Mouse (Mus musculus) adrenal gland, adult (tissue): Measurements from ENCODE around the gene Ctps.

Experiments
- DNase-seq, 2 experiments: peaks; one replicate each; pipeline ENCODE4 v3.0.0; 2022 to 2023; ENCODE audit warnings: low spot score in 1 of 2; ENCODE audit not compliant: inconsistent age in 2 of 2

The Ctps gene

GRCm38 (mm10) chr4:120571070-120571464, 991 bp upstream of the Ctps start:
- no peak for DNase-seq

GRCm38 (mm10) chr4:120570438-120571069, 478 bp upstream of the Ctps start:
- no peak for DNase-seq

DNA sequence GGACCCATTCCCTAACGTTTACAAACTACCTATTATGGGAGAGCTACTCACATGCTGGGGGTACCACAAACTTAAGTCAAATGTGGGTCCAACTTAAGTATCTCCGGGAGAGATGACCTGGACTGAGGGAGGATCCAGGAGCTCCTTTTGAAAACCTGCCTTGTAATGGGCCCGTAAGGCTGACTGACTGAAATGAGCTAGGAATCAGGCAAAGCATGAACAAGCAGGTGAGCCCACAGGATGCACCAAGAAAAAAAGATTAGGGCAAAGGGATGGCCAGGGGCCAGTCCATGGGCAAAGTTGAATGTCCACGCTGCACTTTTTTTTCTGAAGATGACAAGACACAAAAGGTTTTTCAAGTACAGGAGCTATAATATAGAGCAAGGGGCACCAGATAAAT, 1.1 kb downstream of the Ctps start:
- DNase-seq = peak; percentile 24 to 68

GRCm38 (mm10) chr4:120568005-120568404, 2.1 kb downstream of the Ctps start:
- peak; percentile 45 to 83 for DNase-seq

DNA sequence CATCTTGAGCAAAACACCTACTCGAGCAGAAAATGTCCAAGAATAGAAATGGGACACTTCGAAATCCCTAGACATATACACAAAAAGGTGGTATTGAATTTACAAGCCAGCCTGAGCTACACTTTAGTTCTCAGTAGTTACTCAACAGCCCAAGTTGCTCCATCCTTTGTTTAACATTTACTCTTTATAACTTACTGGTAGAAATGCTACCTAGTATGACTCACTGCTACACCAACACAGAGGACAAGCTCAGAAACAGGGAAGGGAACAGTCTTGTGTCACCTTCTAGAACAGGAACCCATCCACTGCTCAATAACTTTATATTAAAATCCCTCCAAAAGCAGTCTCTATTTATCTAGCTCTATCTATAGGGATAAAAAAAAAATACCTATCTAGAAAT, 4.3 kb downstream of the Ctps start:
- DNase-seq = no peak

DNA sequence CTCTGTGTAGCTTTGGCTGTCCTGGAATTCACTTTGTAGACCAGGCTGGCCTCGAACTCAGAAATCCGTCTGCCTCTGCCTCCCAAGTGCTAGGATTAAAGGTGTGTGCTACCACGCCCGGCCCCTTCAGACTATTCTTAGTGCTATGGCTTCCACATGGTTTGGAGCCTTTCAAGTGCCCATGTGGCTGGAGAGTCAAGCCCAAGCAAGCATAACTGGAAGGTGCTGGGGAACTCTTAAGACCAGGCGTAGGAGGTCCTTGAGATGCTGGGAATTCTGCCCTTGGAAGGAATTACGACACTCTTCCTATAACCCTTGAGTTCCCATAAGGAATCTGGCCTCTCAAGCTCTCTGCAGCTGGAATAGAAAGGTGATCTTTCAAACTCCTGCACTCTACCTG, 13.5 kb downstream of the Ctps start:
- no peak for DNase-seq

- DNase-seq = no peak
Measured at GRCm38 (mm10) chr4:120544896-120545295, 25.2 kb downstream of the Ctps start.

DNA sequence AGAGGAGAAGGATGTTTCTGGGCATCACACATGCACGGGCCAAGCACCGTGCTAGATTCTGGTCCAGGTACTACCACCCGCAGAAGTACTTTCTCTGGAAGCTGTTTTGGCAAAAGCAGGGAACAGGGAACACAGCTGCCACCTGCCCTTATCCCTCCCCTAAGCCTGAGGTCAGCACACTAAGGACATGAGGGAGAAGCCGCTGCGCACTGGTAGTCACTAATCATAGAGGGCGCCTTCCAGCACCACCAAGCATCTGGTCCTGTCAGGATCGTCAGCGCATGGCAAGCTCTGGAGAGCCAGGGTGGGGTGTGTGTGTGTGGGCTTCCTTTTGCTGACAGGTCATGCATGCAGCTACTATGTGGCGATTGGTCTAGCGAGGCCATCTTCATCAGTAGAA, 31.4 kb downstream of the Ctps start:
- DNase-seq = no peak

DNA sequence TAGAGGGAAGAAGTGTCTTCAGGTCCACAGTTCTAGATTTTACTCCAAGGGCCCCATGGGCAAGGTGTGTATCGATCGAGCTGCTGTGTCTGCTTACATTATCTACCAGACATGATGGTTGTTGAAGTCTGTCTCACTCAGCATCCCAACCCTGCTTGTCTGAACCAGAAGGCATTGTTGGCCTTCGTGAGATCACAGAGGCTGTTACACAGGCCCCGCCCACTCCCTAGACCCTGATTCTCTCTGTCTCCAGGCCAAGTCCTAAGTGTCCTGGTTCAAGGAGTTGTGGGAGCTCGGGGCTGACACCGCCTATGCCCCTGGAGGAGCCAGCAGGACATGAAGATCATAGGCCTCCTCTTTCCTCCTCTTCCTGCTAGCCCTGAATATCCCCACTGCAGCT, 38.1 kb downstream of the Ctps start, which contains the start of gene Slfnl1:
Gene Slfnl1, plus strand, starts transcription at position 246 of the 400 bp plus-strand sequence.
- no peak for DNase-seq

GRCm38 (mm10) chr4:120528171-120528570, 41.9 kb downstream of the Ctps start:
- DNase-seq = no peak

GRCm38 (mm10) chr4:120523092-120523491, 47.0 kb downstream of the Ctps start:
- no peak for DNase-seq

- DNase-seq = no peak
Measured at GRCm38 (mm10) chr4:120522351-120522750, 47.7 kb downstream of the Ctps start.

DNA sequence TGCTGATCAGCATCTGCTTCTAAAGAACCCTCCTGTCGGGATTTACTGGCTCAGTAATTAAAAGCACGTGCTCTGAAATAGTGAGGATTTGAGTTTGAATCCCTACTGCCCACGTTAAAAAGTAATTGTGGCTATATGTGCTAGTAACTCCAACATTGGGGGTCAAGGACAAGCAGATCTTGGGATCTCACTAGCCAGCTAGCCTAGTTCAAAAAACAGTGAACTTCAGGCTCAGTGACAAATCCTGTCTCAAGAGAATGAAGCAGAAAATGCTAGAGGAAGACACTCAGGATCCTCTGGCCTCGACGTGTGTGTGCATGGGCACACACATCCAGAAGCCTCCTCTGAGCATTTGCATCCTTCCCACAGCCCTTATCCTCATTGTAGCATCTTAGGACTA, 48.3 kb downstream of the Ctps start:
- no peak for DNase-seq

- DNase-seq = no peak
Measured at GRCm38 (mm10) chr4:120517335-120517734, 52.7 kb downstream of the Ctps start.

- no peak for DNase-seq
Measured at GRCm38 (mm10) chr4:120516907-120517306, 53.2 kb downstream of the Ctps start.

GRCm38 (mm10) chr4:120516491-120516890, 53.6 kb downstream of the Ctps start:
- no peak for DNase-seq

- no peak for DNase-seq
Measured at GRCm38 (mm10) chr4:120514366-120514765, 55.7 kb downstream of the Ctps start.

DNA sequence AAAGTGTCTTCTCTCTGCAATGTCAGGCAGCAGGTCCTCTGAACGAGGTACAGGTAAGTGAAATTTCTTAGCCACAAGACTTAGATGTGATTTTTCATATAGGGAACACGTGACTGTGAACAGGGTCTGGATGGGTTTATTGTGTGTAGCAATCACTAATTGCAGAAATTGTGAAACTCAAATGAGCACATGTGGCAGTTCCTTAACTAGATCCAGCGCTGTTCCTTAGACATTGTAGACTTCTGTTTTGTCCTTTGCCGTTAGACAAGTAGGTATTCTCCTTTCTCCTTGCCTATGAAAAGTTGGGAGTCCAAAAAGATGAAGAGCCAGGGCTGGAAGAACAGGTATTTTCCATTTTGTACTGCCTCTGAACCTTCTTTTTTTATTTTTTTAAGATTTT, 58.9 kb downstream of the Ctps start:
- no peak for DNase-seq

GRCm38 (mm10) chr4:120506955-120507354, 63.1 kb downstream of the Ctps start:
- no peak for DNase-seq
